Mouse (Mus musculus): ENCODE data around the gene Nrgn. TPM values are rescaled to one million over a fixed set of nuclear protein-coding genes. Genes with fewer than 3 reads are reported as not detected.

Nrgn gene
- total RNA-seq (2021), result 1,000 to 10,000 TPM; 1,430 to 1,457 TPM
- long read RNA-seq, partial matches to known transcripts, result 57 of 2,430 reads
- long read RNA-seq, other reads (novel, unspliced or antisense), result 2,373 of 2,430 reads

GRCm38 (mm10) chr9:37552536-37553293 lies at the start of gene Nrgn:
TSS of gene Nrgn (minus strand) at chr9:37552904.
- peak; percentile 77 to 83 for DNase-seq (ENCODE audit: low spot score in 2 of 2)

DNA sequence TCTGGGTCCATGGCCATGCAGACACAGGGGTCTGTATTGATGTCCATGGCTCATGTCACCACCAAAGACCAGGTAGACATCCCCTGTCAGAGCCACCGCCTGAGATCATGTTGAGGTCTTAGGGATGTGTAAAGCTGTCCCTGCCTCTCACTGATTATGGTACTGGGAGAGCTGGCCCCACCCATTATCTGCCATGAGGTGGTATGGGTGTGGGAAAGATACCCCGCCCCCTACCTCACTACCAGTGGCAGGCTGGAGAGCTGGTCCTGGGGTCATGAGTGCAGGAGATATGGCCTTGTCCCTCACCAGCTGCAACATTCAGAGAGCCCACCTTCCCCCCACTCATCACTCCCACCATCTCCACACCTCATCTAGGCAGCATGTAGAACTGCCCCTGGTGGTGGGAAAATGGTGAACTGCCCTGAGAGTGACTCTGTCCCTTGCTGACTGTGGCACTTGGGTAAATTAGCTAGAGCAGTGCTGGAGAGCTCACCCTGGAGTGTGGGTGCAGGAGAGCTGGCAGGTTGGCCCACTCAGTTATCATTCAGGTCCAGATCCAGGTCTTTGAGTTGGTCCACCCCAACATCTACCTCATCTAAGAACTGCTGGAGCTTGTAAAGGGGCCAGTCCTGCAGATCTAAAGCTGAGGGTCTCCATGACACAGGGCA lies 48.0 kb upstream of the Nrgn start:
- DNase-seq (ENCODE audit: low spot score in 2 of 2), result no peak

DNA sequence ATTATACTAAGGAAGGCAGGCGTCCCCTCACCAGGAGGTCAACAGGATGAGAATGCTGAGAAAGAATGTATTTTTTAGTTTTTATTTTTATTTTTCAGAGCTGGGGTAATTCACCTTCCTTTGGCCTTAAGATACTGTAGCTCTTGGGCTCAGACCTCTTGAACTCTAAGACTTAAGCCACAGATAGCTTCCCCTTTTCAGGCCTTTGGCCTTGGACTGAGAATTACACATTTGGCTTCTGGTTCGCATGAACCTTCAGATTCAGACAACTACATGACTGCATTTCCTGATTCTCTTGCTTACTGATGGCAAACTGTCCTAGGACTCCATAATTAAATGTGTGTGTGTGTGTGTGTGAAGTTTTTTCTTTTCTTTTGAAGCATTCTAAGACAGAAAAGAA lies 45.9 kb upstream of the Nrgn start:
- DNase-seq (ENCODE audit: low spot score in 2 of 2), result no peak

GRCm38 (mm10) chr9:37595570-37595969 lies 42.9 kb upstream of the Nrgn start:
- no peak for DNase-seq (ENCODE audit: low spot score in 2 of 2)

- DNase-seq (ENCODE audit: low spot score in 2 of 2), result no peak
Observed at GRCm38 (mm10) chr9:37593690-37594089, 41.0 kb upstream of the Nrgn start.

DNA sequence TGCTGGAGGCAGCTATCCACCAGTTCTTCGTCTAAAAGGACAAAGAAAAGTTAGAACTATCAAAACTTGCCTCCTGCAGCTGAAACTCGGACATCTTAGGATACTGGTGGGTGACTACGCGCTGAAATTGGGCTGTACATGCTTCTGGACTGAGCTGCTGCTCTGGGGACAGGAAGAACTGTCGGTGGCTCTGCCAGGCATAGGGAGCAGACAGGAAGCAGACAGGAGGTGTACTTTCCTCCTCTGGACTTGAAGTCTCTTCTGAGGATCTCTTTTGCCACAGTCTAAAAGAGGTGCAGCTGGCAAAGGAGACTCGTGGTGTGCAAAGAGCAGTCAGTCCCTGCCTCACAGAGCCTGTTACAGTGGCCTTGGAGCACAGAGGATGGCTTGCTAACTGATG lies 39.9 kb upstream of the Nrgn start:
- DNase-seq (ENCODE audit: low spot score in 2 of 2), result no peak

DNA sequence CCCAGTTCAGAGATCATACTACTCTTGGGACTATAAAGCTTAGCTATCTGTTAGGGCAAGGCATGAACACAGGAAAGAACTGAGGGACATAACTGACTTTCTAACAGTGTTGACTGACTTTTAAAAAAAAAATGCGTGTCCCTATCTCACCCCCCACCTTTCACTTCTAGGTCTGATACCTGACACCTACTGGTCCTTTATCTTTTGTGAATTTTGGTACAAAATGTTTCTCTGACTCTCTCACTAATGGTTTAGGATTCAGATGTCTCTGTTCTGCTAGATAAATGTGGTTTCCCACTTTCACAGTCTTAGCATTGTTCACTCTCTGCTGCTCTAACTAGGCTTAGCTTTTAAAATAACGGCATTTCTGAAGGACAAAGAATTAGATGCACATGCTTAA lies 39.3 kb upstream of the Nrgn start:
- DNase-seq (ENCODE audit: low spot score in 2 of 2), result no peak

DNA sequence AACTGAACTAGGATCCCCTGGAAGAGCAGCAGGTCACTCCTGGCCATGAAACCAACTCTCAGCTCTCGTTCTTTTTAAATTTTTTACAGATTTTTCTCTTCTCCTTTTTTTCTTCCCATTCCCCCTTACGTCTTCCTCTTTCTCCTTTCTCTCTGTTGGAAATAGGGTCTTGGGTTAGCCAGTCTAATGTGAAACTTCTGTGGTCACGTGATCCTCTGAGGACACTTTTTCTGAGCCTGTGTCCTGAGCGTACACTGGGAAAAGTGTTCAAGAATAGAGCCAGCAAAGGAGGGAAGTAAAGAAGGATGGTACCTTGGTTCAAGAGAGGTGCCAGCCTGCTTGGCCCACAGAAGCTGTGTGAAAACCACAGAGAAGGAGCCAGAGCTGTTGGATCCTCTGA lies 37.7 kb upstream of the Nrgn start:
- no peak for DNase-seq (ENCODE audit: low spot score in 2 of 2)

GRCm38 (mm10) chr9:37586718-37587117 lies 34.0 kb upstream of the Nrgn start:
- DNase-seq (ENCODE audit: low spot score in 2 of 2), result no peak

DNA sequence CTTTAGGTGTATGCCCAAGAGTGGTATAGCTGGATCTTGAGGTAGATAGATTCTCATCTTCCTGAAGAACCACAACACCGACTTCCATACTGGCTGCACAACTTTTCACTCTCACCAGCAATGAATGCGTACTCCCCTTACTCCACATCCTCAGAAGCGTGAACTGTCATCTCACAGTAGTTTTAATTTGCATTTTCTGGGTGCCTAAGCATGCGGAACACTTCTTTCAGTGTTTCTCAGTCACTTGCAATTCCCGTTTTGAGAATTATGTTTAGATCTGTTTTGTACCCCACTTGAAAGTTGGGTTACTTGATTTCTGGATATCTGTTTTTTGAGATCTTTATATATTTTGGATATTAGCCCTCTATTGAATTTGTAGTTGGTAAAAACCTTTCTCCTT lies 30.9 kb upstream of the Nrgn start:
- DNase-seq (ENCODE audit: low spot score in 2 of 2), result no peak

GRCm38 (mm10) chr9:37576436-37576930 lies 23.8 kb upstream of the Nrgn start:
- peak; percentile 43 to 53 for DNase-seq (ENCODE audit: low spot score in 2 of 2)

- no peak for DNase-seq (ENCODE audit: low spot score in 2 of 2)
Observed at GRCm38 (mm10) chr9:37572204-37572876, 19.6 kb upstream of the Nrgn start.

DNA sequence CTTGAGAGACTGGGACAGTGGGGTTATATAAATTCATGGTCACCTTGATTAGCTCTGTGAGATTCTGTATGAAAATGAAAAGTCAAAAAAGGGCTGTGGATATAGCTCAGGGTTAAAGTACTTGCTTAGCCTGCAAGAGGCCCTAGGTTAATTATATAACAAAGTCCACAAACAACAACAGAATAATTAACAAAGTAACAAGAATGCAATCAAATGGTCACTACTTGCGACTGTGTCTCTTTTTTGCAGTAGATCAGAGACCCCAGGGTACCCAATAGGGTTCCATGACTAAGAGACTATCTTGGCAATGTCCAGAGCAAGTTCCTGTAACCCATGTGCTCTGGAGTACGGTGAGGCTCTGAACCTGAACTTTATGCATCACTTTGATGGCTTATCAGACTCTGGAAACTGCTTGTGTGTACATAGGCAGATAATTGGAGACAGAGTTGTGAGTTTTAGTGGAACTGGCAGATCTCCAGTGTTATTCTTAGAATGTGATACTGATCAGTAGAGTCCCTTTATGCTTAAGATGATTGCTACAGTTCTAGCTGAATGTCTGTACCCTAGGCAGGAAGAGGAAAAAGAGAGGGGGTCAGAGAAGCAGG lies 16.6 kb upstream of the Nrgn start:
- no peak for DNase-seq (ENCODE audit: low spot score in 2 of 2)

GRCm38 (mm10) chr9:37568605-37569214 lies 16.0 kb upstream of the Nrgn start:
- no peak for DNase-seq (ENCODE audit: low spot score in 2 of 2)

DNA sequence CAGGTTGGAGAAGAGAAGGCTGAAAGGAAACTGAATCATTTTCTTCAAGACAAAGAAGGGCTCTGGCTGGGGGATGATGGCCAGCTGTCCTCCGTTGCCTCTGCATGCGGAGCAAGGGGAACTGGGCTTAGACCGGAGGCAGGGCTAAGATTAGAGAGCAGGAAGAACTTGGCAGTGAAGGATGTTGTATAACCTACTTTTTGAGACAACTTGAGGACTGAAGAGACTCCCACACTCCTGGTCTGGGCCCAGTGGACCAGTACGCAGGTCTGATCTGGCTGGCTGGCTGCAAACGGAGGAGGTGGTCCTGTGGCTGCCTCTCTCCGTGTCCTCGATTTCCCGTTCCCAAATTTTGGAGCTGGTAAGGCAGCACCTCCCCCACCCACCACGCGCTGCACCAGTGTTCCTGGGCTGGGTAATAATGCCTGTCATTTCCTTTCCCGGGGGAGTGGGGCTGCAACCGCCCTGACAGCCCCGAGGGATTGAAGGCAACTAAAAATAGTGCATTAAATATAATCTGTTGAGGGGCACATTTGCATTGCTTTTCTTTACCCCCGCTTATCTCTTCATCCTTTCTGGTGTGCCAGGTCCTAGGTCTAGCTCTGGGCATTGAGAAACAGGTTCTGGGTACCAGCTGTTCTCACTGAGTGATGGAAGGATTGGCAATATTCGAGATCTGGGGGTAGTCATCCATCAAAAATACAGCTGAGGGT lies 15.3 kb upstream of the Nrgn start:
- DNase-seq (ENCODE audit: low spot score in 2 of 2), result peak; percentile 34 to 55

DNA sequence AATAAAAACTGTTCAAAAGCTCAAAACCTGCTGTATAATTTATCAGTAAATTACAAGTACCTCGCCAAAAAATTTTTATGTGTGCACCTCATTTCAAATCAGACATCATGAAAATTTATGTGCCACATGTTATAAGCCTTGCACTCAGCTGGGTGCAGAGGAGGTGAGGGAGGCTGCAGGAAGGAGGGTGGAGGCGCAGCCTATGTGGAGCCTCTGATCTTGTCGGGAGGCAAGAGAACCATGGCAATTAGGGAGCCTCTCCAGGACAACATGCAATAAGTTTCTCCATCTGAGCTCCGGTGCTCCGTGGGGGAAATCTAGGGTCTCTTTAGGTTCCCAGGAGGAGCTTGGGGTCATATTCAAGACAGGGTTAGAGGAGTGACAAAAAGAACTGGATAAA lies 14.8 kb upstream of the Nrgn start:
- no peak for DNase-seq (ENCODE audit: low spot score in 2 of 2)

- DNase-seq (ENCODE audit: low spot score in 2 of 2), result no peak
Observed at GRCm38 (mm10) chr9:37567019-37567418, 14.3 kb upstream of the Nrgn start.

DNA sequence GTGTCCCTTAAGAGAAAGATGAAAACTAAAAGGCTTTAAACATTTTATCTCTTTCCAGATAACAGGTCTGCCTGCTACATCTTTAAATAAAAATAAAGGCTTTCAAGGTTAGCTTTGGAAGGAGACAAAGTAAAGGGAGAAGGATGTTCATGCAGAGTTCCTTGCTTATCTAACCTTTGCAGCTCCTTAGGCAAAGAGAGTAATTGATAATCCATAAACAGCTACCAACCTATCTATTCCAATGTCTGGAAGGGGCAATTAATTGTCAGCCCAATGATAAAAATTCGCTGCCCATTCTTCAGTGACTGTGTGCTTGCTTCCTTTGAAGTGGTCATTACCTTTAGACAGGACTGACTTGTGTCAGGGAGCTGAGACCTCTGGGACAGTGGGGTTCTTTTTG lies 11.1 kb upstream of the Nrgn start:
- DNase-seq (ENCODE audit: low spot score in 2 of 2), result no peak

DNA sequence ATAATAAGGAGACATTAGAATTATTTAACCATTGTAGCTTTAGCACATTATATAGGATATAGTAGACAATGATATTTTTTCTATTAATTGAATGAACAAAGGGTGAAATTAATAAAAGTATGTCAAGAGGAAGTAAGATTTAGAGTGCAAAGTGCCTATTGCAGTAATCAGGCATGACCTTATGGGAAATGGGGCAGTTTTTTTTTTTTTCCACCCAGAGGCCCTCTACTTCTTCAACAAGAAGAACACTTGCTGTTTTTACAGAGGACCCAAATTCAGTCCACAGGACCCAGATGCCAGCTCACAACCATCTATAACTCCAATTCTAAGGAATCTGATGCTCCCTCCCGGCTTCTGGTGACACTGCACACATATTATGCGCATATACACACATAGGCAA lies 7.9 kb upstream of the Nrgn start:
- DNase-seq (ENCODE audit: low spot score in 2 of 2), result no peak

GRCm38 (mm10) chr9:37556366-37556765 lies 3.7 kb upstream of the Nrgn start:
- DNase-seq (ENCODE audit: low spot score in 2 of 2), result no peak

All from layer of hippocampus, postnatal 10 days (tissue).